Mouse (Mus musculus) induced T-regulatory cell, adult 2 months (primary cell): ENCODE measurements around the gene Retreg2.
A peak's percentile ranks its signal among the peaks of the same experiment; 100 is the strongest.

ENCODE experiments used
- DNase-seq: peaks from one replicate; pipeline ENCODE4 v3.0.0-alpha.2; 2012; ENCODE audit warnings: low read depth

The Retreg2 gene

GRCm38 (mm10) chr1:75168472-75169464 lies 26.2 kb downstream of the Retreg2 start, which contains the start of gene Zfand2b:
Gene Zfand2b, plus strand, starts transcription at chr1:75168646.
- DNase-seq, result peak; percentile 98

- DNase-seq, result peak; percentile 49
Observed at GRCm38 (mm10) chr1:75179334-75180104, 36.9 kb downstream of the Retreg2 start.

GRCm38 (mm10) chr1:75180105-75180590 lies 37.6 kb downstream of the Retreg2 start, which contains the start of gene Abcb6:
Gene Abcb6, minus strand, starts transcription at chr1:75180392.
- DNase-seq, result peak; percentile 89

GRCm38 (mm10) chr1:75180741-75181140 lies 38.2 kb downstream of the Retreg2 start:
- no peak for DNase-seq

GRCm38 (mm10) chr1:75181377-75181870 lies 38.8 kb downstream of the Retreg2 start:
- DNase-seq, result no peak

- peak; percentile 19 for DNase-seq
Observed at GRCm38 (mm10) chr1:75182160-75182559, 39.6 kb downstream of the Retreg2 start.

- no peak for DNase-seq
Observed at GRCm38 (mm10) chr1:75185495-75185894, 42.9 kb downstream of the Retreg2 start.

GRCm38 (mm10) chr1:75187126-75187525 lies 44.5 kb downstream of the Retreg2 start:
- DNase-seq, result no peak

- DNase-seq, result no peak
Observed at GRCm38 (mm10) chr1:75187914-75188483, 45.4 kb downstream of the Retreg2 start.

GRCm38 (mm10) chr1:75190577-75190976 lies 48.0 kb downstream of the Retreg2 start:
- no peak for DNase-seq

- DNase-seq, result no peak
Observed at GRCm38 (mm10) chr1:75191258-75191621, 48.7 kb downstream of the Retreg2 start.

- DNase-seq, result peak; percentile 98
Observed at GRCm38 (mm10) chr1:75191622-75192402, 49.2 kb downstream of the Retreg2 start, which contains the start of the genes Ankzf1 and Atg9a. Gene Ankzf1, plus strand, starts transcription at chr1:75192151. Gene Atg9a, minus strand, starts transcription at chr1:75192196.

- peak; percentile 75 for DNase-seq
Observed at GRCm38 (mm10) chr1:75192452-75192851, 49.9 kb downstream of the Retreg2 start.
